Mouse (Mus musculus): ENCODE results near the gene Drc3.

DNA sequence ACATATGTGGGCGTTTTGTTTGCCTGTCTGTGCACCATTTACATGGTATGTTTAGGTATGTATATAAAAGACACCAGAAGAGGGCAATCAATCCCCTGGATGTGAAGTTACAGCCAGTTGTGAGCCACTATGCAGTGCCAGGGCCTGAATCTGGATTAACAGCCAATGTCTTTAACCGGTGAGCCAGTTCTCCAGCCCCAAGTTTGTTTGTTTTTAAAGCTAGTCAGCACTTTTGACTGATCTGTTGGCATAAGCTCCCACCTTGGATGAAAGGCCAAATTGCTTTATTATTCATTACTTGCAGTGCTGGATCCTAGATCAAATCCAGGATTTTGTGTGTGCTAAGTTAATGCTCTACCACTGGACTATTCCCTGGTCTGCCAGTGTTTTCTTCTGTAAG lies 1.7 kb upstream of the Drc3 start:
- TF ChIP-seq CTCF (conservative IDR thresholded peaks at IDR 0.05; ENCODE audit: low read length) (no peak), NANOG (IDR thresholded peaks at IDR 0.05; ENCODE audit: borderline replicate concordance, low read length) (no peak)
